Mouse (Mus musculus): Measurements from ENCODE around the gene Cela3b.

Gene Cela3b

DNA sequence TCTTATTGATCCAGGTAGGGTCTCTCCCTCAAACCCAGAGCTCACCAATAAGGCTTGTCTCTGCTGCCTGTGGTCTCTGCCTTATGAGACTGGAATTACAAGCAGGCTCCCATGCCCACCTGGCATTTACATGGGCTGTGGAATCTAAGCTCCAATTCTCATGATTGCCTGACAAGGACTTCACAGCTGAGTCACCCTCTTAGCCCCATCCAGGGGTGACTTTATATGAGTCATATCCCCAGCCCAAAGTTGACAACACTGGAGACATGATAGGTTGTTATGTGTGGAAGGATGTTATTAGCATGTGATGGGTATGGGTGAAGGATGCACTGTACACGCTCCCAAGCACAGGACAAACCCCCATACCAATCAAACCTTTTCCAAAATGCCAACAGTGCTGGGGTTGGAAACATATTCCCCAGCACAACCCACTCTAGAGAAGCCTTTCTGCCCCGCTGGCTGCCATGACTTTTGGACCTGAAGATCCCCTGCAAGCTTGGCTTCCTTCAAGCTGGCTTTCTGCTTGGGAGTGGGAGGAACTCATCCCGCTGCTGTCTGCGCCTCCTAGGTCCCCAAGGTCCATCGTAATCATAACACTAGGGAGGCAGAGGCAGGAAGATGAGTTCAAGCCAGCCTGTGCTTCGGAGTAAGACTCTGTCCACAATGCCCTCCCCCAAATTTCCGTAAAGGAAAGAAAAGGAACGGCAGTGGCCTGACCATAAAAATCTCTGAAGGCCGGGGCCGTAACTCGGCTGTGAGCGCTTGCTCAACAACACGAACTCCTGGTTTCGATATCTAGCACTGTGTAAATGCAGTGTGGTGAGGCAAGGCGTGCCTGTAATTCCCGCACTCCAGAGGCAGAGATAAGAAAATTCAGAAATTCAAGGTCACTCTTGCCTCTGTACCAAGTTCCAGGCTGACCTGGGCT, 58.5 kb downstream of the Cela3b start:
- no peak for DNase-seq (ENCODE audit: low read depth)

Data from induced T-regulatory cell, adult 2 months (primary cell).